In the genomic region with DNA sequence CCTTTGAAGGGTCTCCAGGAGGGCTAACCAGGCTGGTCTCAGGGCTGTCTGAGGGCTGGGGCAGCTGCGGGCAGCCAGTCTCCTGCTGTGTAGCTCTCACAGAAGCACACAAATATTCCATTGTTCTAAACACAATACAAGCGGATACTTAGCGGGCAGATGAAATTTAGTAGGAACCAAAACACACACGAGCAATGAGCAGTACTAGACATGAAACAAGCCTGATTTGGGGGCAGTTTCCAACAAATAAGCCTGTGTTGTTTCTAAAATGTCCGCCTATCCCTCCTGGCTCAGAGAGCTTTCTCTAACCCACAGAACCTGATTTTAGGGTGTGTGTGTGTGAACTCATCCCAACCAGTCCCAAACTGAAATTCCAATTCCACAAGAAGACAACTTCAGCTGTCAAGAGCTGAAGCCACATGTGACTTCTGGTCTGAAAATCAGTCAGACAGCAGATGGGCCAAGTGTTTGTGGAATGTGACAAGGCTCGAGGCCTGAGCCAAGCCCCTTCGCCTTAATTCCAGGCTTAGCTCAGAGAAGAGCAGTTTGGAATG, we compare ENCODE assay signal across 9 mouse cellular contexts. TPM values are rescaled to one million over a fixed set of nuclear protein-coding genes. Genes with fewer than 3 reads are reported as not detected.
DNase-seq lines count a peak whose midpoint lies in the region; ATAC-seq and TF ChIP-seq lines count a peak whose summit lies in the region.
"Had no signal": no experiment of that assay in that cellular context is flagged by ENCODE, and none has a peak within 500 bp of the region (broad histone marks: within the 10 kb centered on the region; RNA-seq: fewer than 3 reads in every experiment).

No protein-coding gene starts in this region.

- H3K9me3 ChIP-seq in forebrain, embryonic 11.5 days (ENCODE audit: control insufficient read depth, low read length) = no peaks in the 10 kb centered on the region
- no peaks in the 10 kb centered on the region for H3K9me3 ChIP-seq in intestine, embryonic 16.5 days (ENCODE audit: control insufficient read depth, low read length)

- H3K27me3 ChIP-seq in forebrain, embryonic 11.5 days (ENCODE audit: control insufficient read depth, insufficient read depth, low read length) = no peaks in the 10 kb centered on the region
- no peaks in the 10 kb centered on the region for H3K27me3 ChIP-seq in intestine, embryonic 16.5 days (replicated peaks; ENCODE audit: control insufficient read depth, insufficient read depth, low read length)

- H3K4me2 ChIP-seq in forebrain, embryonic 11.5 days (ENCODE audit: low read depth, low read length, severe bottlenecking) = peak overlapping the region; percentile 29; the same call in 1 of the 2 replicates
- H3K4me2 ChIP-seq in intestine, embryonic 16.5 days (ENCODE audit: low read depth, low read length) = no peak overlapping the region

- TF ChIP-seq CTCF in left cerebral cortex, adult 2 months (IDR thresholded peaks at IDR 0.05) = no peak
- TF ChIP-seq CTCF in olfactory bulb, adult 2 months (IDR thresholded peaks at IDR 0.05; ENCODE audit: insufficient read depth, low read depth, low read length) = no peak

- 5% methylated on average over 7 of the region's 7 CpGs for WGBS in forebrain, embryonic 11.5 days
- WGBS in intestine, embryonic 16.5 days = 48% methylated on average over 7 of the region's 7 CpGs
- 19% methylated on average over 7 of the region's 7 CpGs for WGBS in olfactory bulb, adult 2 months

- no peak for DNase-seq in left cerebral cortex, adult 2 months (ENCODE audit: extremely low spot score in 1 of 2, low spot score in 2 of 2)
- DNase-seq in left cerebral cortex, postnatal 4 days = no peak
- DNase-seq in forebrain, embryonic 11.5 days (ENCODE audit: low spot score) = peak; percentile 63
- no peak for DNase-seq in adrenal gland, postnatal 14 days
- no peak for DNase-seq in adrenal gland, adult 8-10 months
- DNase-seq in thymus, postnatal 10 days (ENCODE audit: low spot score in 2 of 2) = no peak

- no peaks in the 10 kb centered on the region for H3K36me3 ChIP-seq in forebrain, embryonic 11.5 days (ENCODE audit: control insufficient read depth, insufficient read depth, low read length)
- no peaks in the 10 kb centered on the region for H3K36me3 ChIP-seq in intestine, embryonic 16.5 days (ENCODE audit: control insufficient read depth, insufficient read depth, low read length)

- H3K9ac ChIP-seq in forebrain, embryonic 11.5 days (ENCODE audit: low read length) = peak overlapping the region; percentile 44
- no peak overlapping the region for H3K9ac ChIP-seq in intestine, embryonic 16.5 days (ENCODE audit: low read depth, low read length)

- peaks cover 63% of the 10 kb centered on the region for H3K4me1 ChIP-seq in forebrain, embryonic 11.5 days (replicated peaks; ENCODE audit: control insufficient read depth, insufficient read depth, low read length)
- H3K4me1 ChIP-seq in intestine, embryonic 16.5 days (ENCODE audit: control insufficient read depth, insufficient read depth, low read length) = peaks cover 26% of the 10 kb centered on the region
- peaks cover 36% of the 10 kb centered on the region for H3K4me1 ChIP-seq in olfactory bulb, adult 2 months (ENCODE audit: control insufficient read depth, insufficient read depth, low read length)

- H3K4me3 ChIP-seq in left cerebral cortex, adult 2 months = no peak overlapping the region
- no peak overlapping the region; the same call in 1 of the 2 replicates for H3K4me3 ChIP-seq in forebrain, embryonic 11.5 days (ENCODE audit: low read depth, low read length)
- H3K4me3 ChIP-seq in intestine, embryonic 16.5 days (ENCODE audit: low read length) = no peak overlapping the region
- no peak overlapping the region for H3K4me3 ChIP-seq in olfactory bulb, adult 2 months (ENCODE audit: insufficient read depth, low read depth, low read length)

- peak overlapping the region; percentile 99 for H3K27ac ChIP-seq in left cerebral cortex, adult 2 months
- H3K27ac ChIP-seq in forebrain, embryonic 11.5 days (ENCODE audit: low read depth, low read length) = peak overlapping the region; percentile 75
- peak overlapping the region; percentile 52 for H3K27ac ChIP-seq in intestine, embryonic 16.5 days (ENCODE audit: low read length)
- peak overlapping the region; percentile 91 for H3K27ac ChIP-seq in olfactory bulb, adult 2 months (ENCODE audit: insufficient read depth, low read depth, low read length)
- H3K27ac ChIP-seq: macrophage had no signal

- peak; percentile 37; the same call in 1 of the 2 replicates for ATAC-seq in forebrain, embryonic 11.5 days (replicated peaks; ENCODE audit: low FRiP score)
- no peak for ATAC-seq in intestine, embryonic 16.5 days

- intact Hi-C loops in left cerebral cortex, adult 2 months (cut with DNase I) = no loop called here
- intact Hi-C loops in left cerebral cortex, postnatal 4 days (cut with DNase I) = no loop called here

- no peak for TF ChIP-seq POLR2A in olfactory bulb, adult 2 months (IDR thresholded peaks at IDR 0.05; ENCODE audit: insufficient read depth, low read depth, low read length)

RNA-seq across cellular contexts. Expression of a gene that starts 33.7 kb away (rescaled TPM):
- 100 to 1,000 TPM; 817 to 827 TPM for total RNA-seq in left cerebral cortex, adult 2 months (2021)
- total RNA-seq in left cerebral cortex, postnatal 4 days (2021) = 1,000 to 10,000 TPM; 8,276 to 8,744 TPM
- polyA plus RNA-seq in forebrain, embryonic 11.5 days (2014; fragmentation: Nextera tagmentation; extraction: Ambion mirVana) = 5,083 and 5,852 TPM in 2 replicates
- polyA plus RNA-seq in intestine, embryonic 16.5 days (2015; fragmentation: Nextera tagmentation; extraction: Ambion mirVana) = 816 and 895 TPM in 2 replicates
- polyA plus RNA-seq in olfactory bulb, adult 2 months (2012; ENCODE audit: insufficient read depth, insufficient read length, low replicate concordance, missing spikeins) = 1,035 TPM in 1 of 2 replicates, not detected in the other
- total RNA-seq in adrenal gland, postnatal 14 days (2021) = 124 and 185 TPM in 2 replicates
- 100 to 1,000 TPM in 3 of 4 experiments, 10 to 100 TPM in 1; 70.5 to 196 (median 116) TPM for total RNA-seq in adrenal gland, adult 8-10 months (2022)

RNA-seq across cellular contexts. Expression of a gene that starts 33.8 kb away (rescaled TPM):
- total RNA-seq in left cerebral cortex, adult 2 months (2021) = not detected
- total RNA-seq in left cerebral cortex, postnatal 4 days (2021) = not detected
- polyA plus RNA-seq in forebrain, embryonic 11.5 days (2014; fragmentation: Nextera tagmentation; extraction: Ambion mirVana) = not detected in 2 replicates
- polyA plus RNA-seq in intestine, embryonic 16.5 days (2015; fragmentation: Nextera tagmentation; extraction: Ambion mirVana) = not detected in 2 replicates
- not detected in 2 replicates for polyA plus RNA-seq in olfactory bulb, adult 2 months (2012; ENCODE audit: insufficient read depth, insufficient read length, low replicate concordance, missing spikeins)
- total RNA-seq in adrenal gland, postnatal 14 days (2021) = not detected in 2 replicates
- total RNA-seq in adrenal gland, adult 8-10 months (2022) = not detected

RNA-seq across cellular contexts. Expression of a gene that starts 42.5 kb away (rescaled TPM):
- total RNA-seq in left cerebral cortex, adult 2 months (2021) = 10 to 100 TPM; 56.1 to 61.4 TPM
- 100 to 1,000 TPM; 548 to 589 TPM for total RNA-seq in left cerebral cortex, postnatal 4 days (2021)
- 142 and 160 TPM in 2 replicates for polyA plus RNA-seq in forebrain, embryonic 11.5 days (2014; fragmentation: Nextera tagmentation; extraction: Ambion mirVana)
- 295 and 311 TPM in 2 replicates for polyA plus RNA-seq in intestine, embryonic 16.5 days (2015; fragmentation: Nextera tagmentation; extraction: Ambion mirVana)
- not detected in 2 replicates for polyA plus RNA-seq in olfactory bulb, adult 2 months (2012; ENCODE audit: insufficient read depth, insufficient read length, low replicate concordance, missing spikeins)
- total RNA-seq in adrenal gland, postnatal 14 days (2021) = 200 and 223 TPM in 2 replicates
- 100 to 1,000 TPM; 207 to 347 (median 262) TPM for total RNA-seq in adrenal gland, adult 8-10 months (2022)

RNA-seq across cellular contexts. Expression of a gene that starts 52.8 kb away (rescaled TPM):
- 100 to 1,000 TPM; 509 to 550 TPM for total RNA-seq in left cerebral cortex, adult 2 months (2021)
- total RNA-seq in left cerebral cortex, postnatal 4 days (2021) = 1,000 to 10,000 TPM; 1,107 to 1,135 TPM
- 2,366 and 2,605 TPM in 2 replicates for polyA plus RNA-seq in forebrain, embryonic 11.5 days (2014; fragmentation: Nextera tagmentation; extraction: Ambion mirVana)
- polyA plus RNA-seq in intestine, embryonic 16.5 days (2015; fragmentation: Nextera tagmentation; extraction: Ambion mirVana) = 1,159 and 1,322 TPM in 2 replicates
- polyA plus RNA-seq in olfactory bulb, adult 2 months (2012; ENCODE audit: insufficient read depth, insufficient read length, low replicate concordance, missing spikeins) = 649 and 1,228 TPM in 2 replicates
- total RNA-seq in adrenal gland, postnatal 14 days (2021) = 337 and 342 TPM in 2 replicates
- 100 to 1,000 TPM; 199 to 221 (median 208) TPM for total RNA-seq in adrenal gland, adult 8-10 months (2022)

Comparison
In these comparisons a context has a peak if more than half of its experiments do, and no peak if none do; other contexts are left out.
1. RNA of a gene that starts 33.7 kb away (total RNA-seq): 8,276 to 8,744 TPM in left cerebral cortex, postnatal 4 days; 817 to 827 TPM in left cerebral cortex, adult 2 months, 124 to 185 TPM in adrenal gland, postnatal 14 days and 70.5 to 196 TPM in adrenal gland, adult 8-10 months; every median in the first group is over 4 times any median in the second.
2. Peak in every context shown above with its lines, with median percentiles within 50 percentile points of each other: H3K27ac ChIP-seq.